ENCODE assay signal across 8 mouse cellular contexts in genomic region chr7:82864991-82865771, GRCm38 (mm10). TPM values are rescaled to one million over a fixed set of nuclear protein-coding genes. Genes with fewer than 3 reads are reported as not detected.
DNase-seq lines count a peak whose midpoint lies in the region; ATAC-seq and TF ChIP-seq lines count a peak whose summit lies in the region.

No protein-coding gene starts in this region.

- TF ChIP-seq POLR2A in brain, embryonic 14.5 days (IDR thresholded peaks at IDR 0.05; ENCODE audit: borderline replicate concordance, extremely low read depth, insufficient read depth, insufficient read length, poor library complexity, severe bottlenecking): no peak

- intact Hi-C loops in left cerebral cortex, adult 2 months (cut with DNase I): loop anchor here (5.0 kb wide), 2 partner anchors 277 to 297 kb away; no protein-coding TSS in a partner anchor

- H3K9ac ChIP-seq in forebrain, embryonic 12.5 days: peak overlapping the region; percentile 90
- H3K9ac ChIP-seq in kidney, postnatal 0 days (ENCODE audit: low read depth, low read length): peak overlapping the region; percentile 64
- peak overlapping the region; percentile 94 for H3K9ac ChIP-seq in midbrain, embryonic 11.5 days (ENCODE audit: low read length)

- H3K36me3 ChIP-seq in forebrain, embryonic 12.5 days (replicated peaks): peaks cover 15% of the 10 kb centered on the region
- H3K36me3 ChIP-seq in kidney, postnatal 0 days (ENCODE audit: insufficient read depth, low read length): no peaks in the 10 kb centered on the region
- H3K36me3 ChIP-seq in midbrain, embryonic 11.5 days (ENCODE audit: control insufficient read depth, insufficient read depth, low read length): peaks cover 13% of the 10 kb centered on the region

- peak overlapping the region; percentile 84 for H3K4me2 ChIP-seq in forebrain, embryonic 12.5 days
- peak overlapping the region; percentile 59 for H3K4me2 ChIP-seq in kidney, postnatal 0 days (ENCODE audit: low read length)
- peak overlapping the region; percentile 91 for H3K4me2 ChIP-seq in midbrain, embryonic 11.5 days

- H3K27ac ChIP-seq in left cerebral cortex, adult 2 months: peak overlapping the region; percentile 89
- H3K27ac ChIP-seq in forebrain, embryonic 12.5 days: peak overlapping the region; percentile 100
- peak overlapping the region; percentile 60 for H3K27ac ChIP-seq in kidney, postnatal 0 days
- peak overlapping the region; percentile 100 for H3K27ac ChIP-seq in midbrain, embryonic 11.5 days (ENCODE audit: low read depth, low read length)

- H3K4me1 ChIP-seq in forebrain, embryonic 12.5 days: peaks cover 27% of the 10 kb centered on the region
- H3K4me1 ChIP-seq in kidney, postnatal 0 days (replicated peaks; ENCODE audit: insufficient read depth, low read length): peaks cover 14% of the 10 kb centered on the region
- peaks cover 14% of the 10 kb centered on the region for H3K4me1 ChIP-seq in midbrain, embryonic 11.5 days (ENCODE audit: control insufficient read depth, insufficient read depth, low read length)

- no peak for TF ChIP-seq CTCF in left cerebral cortex, adult 2 months (IDR thresholded peaks at IDR 0.05)
- TF ChIP-seq CTCF in brain, embryonic 14.5 days (IDR thresholded peaks at IDR 0.05; ENCODE audit: borderline replicate concordance, extremely low read depth, insufficient read depth, insufficient read length): no peak
- no peak for TF ChIP-seq CTCF in kidney, postnatal 0 days (IDR thresholded peaks at IDR 0.05; ENCODE audit: low read depth)

- under 1% methylated on average over 22 of the region's 22 CpGs for WGBS in forebrain, embryonic 12.5 days
- WGBS in kidney, postnatal 0 days: 4% methylated on average over 22 of the region's 22 CpGs
- 1% methylated on average over 22 of the region's 22 CpGs for WGBS in midbrain, embryonic 11.5 days

- H3K4me3 ChIP-seq in left cerebral cortex, adult 2 months: peak overlapping the region; percentile 100
- H3K4me3 ChIP-seq in forebrain, embryonic 12.5 days (replicated peaks): peak overlapping the region; percentile 99
- peak overlapping the region; percentile 74 for H3K4me3 ChIP-seq in kidney, postnatal 0 days (replicated peaks; ENCODE audit: low read depth, low read length)
- peak overlapping the region; percentile 100 for H3K4me3 ChIP-seq in midbrain, embryonic 11.5 days (ENCODE audit: low read depth, low read length)

- no peaks in the 10 kb centered on the region for H3K9me3 ChIP-seq in forebrain, embryonic 12.5 days
- H3K9me3 ChIP-seq in kidney, postnatal 0 days (replicated peaks; ENCODE audit: low read length): no peaks in the 10 kb centered on the region
- no peaks in the 10 kb centered on the region for H3K9me3 ChIP-seq in midbrain, embryonic 11.5 days (ENCODE audit: control insufficient read depth, low read length)

- DNase-seq in left cerebral cortex, adult 2 months (ENCODE audit: extremely low spot score in 1 of 2, low spot score in 2 of 2): peak in 1 of 2 experiments; percentile 14
- no peak for DNase-seq in left cerebral cortex, adult 11 months (ENCODE audit: low spot score)
- peak; percentile 77 for DNase-seq in brain, embryonic 14.5 days (ENCODE audit: low read depth)
- peak; percentile 78 for DNase-seq in kidney, postnatal 0 days (ENCODE audit: low spot score)
- DNase-seq in midbrain, embryonic 11.5 days (ENCODE audit: low spot score, missing footprints): peak; percentile 97
- no peak for DNase-seq in ovary, postnatal 14 days (ENCODE audit: low spot score)

- no peaks in the 10 kb centered on the region for H3K27me3 ChIP-seq in forebrain, embryonic 12.5 days
- no peaks in the 10 kb centered on the region for H3K27me3 ChIP-seq in kidney, postnatal 0 days (ENCODE audit: insufficient read depth, low read length)
- no peaks in the 10 kb centered on the region for H3K27me3 ChIP-seq in midbrain, embryonic 11.5 days (ENCODE audit: control insufficient read depth, insufficient read depth, low read length)

- no peak for ATAC-seq in forebrain, embryonic 12.5 days (ENCODE audit: low FRiP score)
- ATAC-seq in kidney, postnatal 0 days (replicated peaks; ENCODE audit: low FRiP score, low read depth): no peak; the same call in 1 of the 2 replicates
- no peak for ATAC-seq in midbrain, embryonic 11.5 days (ENCODE audit: low FRiP score)
- no peak for ATAC-seq in granulocyte monocyte progenitor cell, adult 5-6 weeks (replicated peaks; ENCODE audit: poor library complexity, severe bottlenecking)

RNA-seq across cellular contexts. Expression of gene Mex3b, which starts 2.0 kb away (rescaled TPM):
- 10 to 100 TPM; 18.3 to 24.4 TPM for total RNA-seq in left cerebral cortex, adult 2 months (2021)
- polyA plus RNA-seq in brain, embryonic 14.5 days (2012; rRNA removed): 154 and 207 TPM in 2 replicates
- 47.3 and 47.5 TPM in 2 replicates for polyA plus RNA-seq in forebrain, embryonic 12.5 days (2016; fragmentation: Nextera tagmentation; extraction: Ambion mirVana)
- 11.2 and 11.3 TPM in 2 replicates for polyA plus RNA-seq in kidney, postnatal 0 days (2015; fragmentation: Nextera tagmentation; extraction: Ambion mirVana)
- 31.6 and 35.5 TPM in 2 replicates for polyA plus RNA-seq in midbrain, embryonic 11.5 days (2014; fragmentation: Nextera tagmentation; extraction: Ambion mirVana)
- total RNA-seq in granulocyte monocyte progenitor cell, adult 5-6 weeks (2014; fragmentation: Nextera tagmentation): 2.0 and 2.4 TPM in 2 replicates
- total RNA-seq in granulocyte monocyte progenitor cell, adult 5-6 weeks (2017): 4.2 TPM in 2 replicates

Comparison
In these comparisons a context has a peak if more than half of its experiments do, and no peak if none do; other contexts are left out.
1. DNase-seq: peak in brain, embryonic 14.5 days (single experiment), kidney, postnatal 0 days (single experiment) and midbrain, embryonic 11.5 days (single experiment); none in left cerebral cortex, adult 11 months (single experiment) and ovary, postnatal 14 days (single experiment).
2. Peak in every context shown above with its lines, with median percentiles within 50 percentile points of each other: H3K27ac ChIP-seq, H3K4me3 ChIP-seq, H3K4me2 ChIP-seq and H3K9ac ChIP-seq.